Mouse (Mus musculus) midbrain, embryonic 11.5 days (tissue): Measurements from ENCODE around the gene Samd1. TPM values are rescaled to one million over a fixed set of nuclear protein-coding genes. Genes with fewer than 3 reads are reported as not detected.
A peak's percentile ranks its signal among the peaks of the same experiment; 100 is the strongest.
"Not testable (repeated sequence)": the region's sequence is repeated elsewhere in the genome, so short reads cannot be mapped to it uniquely, and the experiment has no call there.

Source experiments
- ATAC-seq: fragments of 200-750 bp; cut with Nextera tagmentation; 2 replicates; pipeline ENCODE4 v1.8.0; 2017; ENCODE audit warnings: moderate TSS enrichment, moderate library complexity; ENCODE audit not compliant: low FRiP score
- DNase-seq: peaks from one replicate; pipeline ENCODE4 v3.0.0; 2015; ENCODE audit warnings: low spot score; ENCODE audit errors: missing footprints
- H3K27ac ChIP-seq: fragments of 300-500 bp; sonication (generic); 2 replicates; pipeline ENCODE4 v1.5.1; 2014; ENCODE audit warnings: low read depth, low read length
- H3K27me3 ChIP-seq: fragments of 300-500 bp; sonication (generic); 2 replicates; pipeline ENCODE4 v1.6.1; 2014; ENCODE audit warnings: mild to moderate bottlenecking, low read length, moderate library complexity, mixed read lengths; ENCODE audit not compliant: control insufficient read depth, insufficient read depth
- H3K36me3 ChIP-seq: fragments of 300-500 bp; sonication (generic); 2 replicates; pipeline ENCODE4 v1.6.1; 2014; ENCODE audit warnings: mild to moderate bottlenecking, low read length, moderate library complexity, mixed read lengths; ENCODE audit not compliant: control insufficient read depth, insufficient read depth
- H3K4me1 ChIP-seq: fragments of 300-500 bp; sonication (generic); 2 replicates; pipeline ENCODE4 v1.6.1; 2014; ENCODE audit warnings: low read length; ENCODE audit not compliant: control insufficient read depth, insufficient read depth
- H3K4me2 ChIP-seq: fragments of 300-500 bp; sonication (generic); 2 replicates; pipeline ENCODE4 v1.6.1; 2014; ENCODE audit warnings: mild to moderate bottlenecking, moderate library complexity
- H3K4me3 ChIP-seq: fragments of 300-500 bp; sonication (generic); 2 replicates; pipeline ENCODE4 v1.5.1; 2014; ENCODE audit warnings: low read depth, low read length
- H3K9ac ChIP-seq: fragments of 300-500 bp; sonication (generic); 2 replicates; pipeline ENCODE4 v1.6.1; 2014; ENCODE audit warnings: low read length
- H3K9me3 ChIP-seq: fragments of 300-500 bp; sonication (generic); 2 replicates; pipeline ENCODE4 v1.6.1; 2016; ENCODE audit warnings: low read length; ENCODE audit not compliant: control insufficient read depth
- WGBS: fragments of 180-500 bp; shearing (Covaris S2); extraction: QIAGEN DNeasy Blood & Tissue Kit; methylation state at CpG from one replicate; pipeline ENCODE4 v1.1.7; 2014; 5-methylcytosine and 5-hydroxymethylcytosine counted together
- polyA plus RNA-seq: library from polyadenylated mRNA; unstranded; fragments of >200 nt; fragmentation: Nextera tagmentation; extraction: Ambion mirVana; gene quantifications from 2 replicates; pipeline ENCODE4 v1.2.1, GENCODE M21; 2014

The Samd1 gene
- polyA plus RNA-seq, 1 experiment from 2014 or later = 12.8 TPM

GRCm38 (mm10) chr8:83980250-83980649 lies 17.2 kb upstream of the Samd1 start:
- DNase-seq (no peak), ATAC-seq (no peak)
- no peak overlapping the region for H3K27ac ChIP-seq
- H3K4me2 ChIP-seq = no peak overlapping the region
- peaks cover 12% of the 10 kb centered on the region for H3K36me3 ChIP-seq
- H3K27me3 ChIP-seq = no peaks in the 10 kb centered on the region
- no peaks in the 10 kb centered on the region for H3K4me1 ChIP-seq
- H3K9ac ChIP-seq = no peak overlapping the region
- no peak overlapping the region for H3K4me3 ChIP-seq
- WGBS = 92% methylated on average over 1 of the region's 1 CpGs
- H3K9me3 ChIP-seq = no peaks in the 10 kb centered on the region

DNA sequence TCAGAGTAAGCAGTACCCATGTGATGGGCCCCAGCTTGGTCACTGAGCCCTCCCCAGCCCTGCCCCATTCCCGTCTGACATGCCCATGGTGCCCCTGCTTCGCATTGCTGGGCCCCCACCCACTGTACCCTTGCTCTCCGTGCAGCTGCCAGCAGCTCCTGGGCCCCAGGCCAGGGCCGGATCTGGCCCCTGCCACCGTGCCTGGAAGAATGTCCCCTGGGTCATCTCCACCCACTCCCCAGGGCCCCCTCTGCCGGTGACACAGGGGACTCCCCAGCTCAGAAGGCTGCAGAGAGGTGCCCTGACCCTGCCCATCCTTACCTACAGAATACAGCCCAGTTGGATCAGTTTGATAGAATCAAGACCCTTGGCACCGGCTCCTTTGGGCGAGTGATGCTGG lies 16.6 kb upstream of the Samd1 start:
- H3K4me1 ChIP-seq = no peaks in the 10 kb centered on the region
- no peak overlapping the region for H3K9ac ChIP-seq
- H3K4me3 ChIP-seq = no peak overlapping the region
- no peaks in the 10 kb centered on the region for H3K9me3 ChIP-seq
- no peak overlapping the region for H3K4me2 ChIP-seq
- peaks cover 12% of the 10 kb centered on the region for H3K36me3 ChIP-seq
- no peak overlapping the region for H3K27ac ChIP-seq
- DNase-seq (no peak), ATAC-seq (no peak)
- H3K27me3 ChIP-seq = no peaks in the 10 kb centered on the region
- 90% methylated on average over 8 of the region's 8 CpGs for WGBS

- H3K27ac ChIP-seq = no peak overlapping the region
- DNase-seq = no peak
- 97% methylated on average over 7 of the region's 7 CpGs for WGBS
- no peak overlapping the region for H3K4me3 ChIP-seq
- no peaks in the 10 kb centered on the region for H3K4me1 ChIP-seq
- H3K9ac ChIP-seq = no peak overlapping the region
- H3K4me2 ChIP-seq = no peak overlapping the region
- no peaks in the 10 kb centered on the region for H3K27me3 ChIP-seq
- H3K9me3 ChIP-seq = no peaks in the 10 kb centered on the region
- H3K36me3 ChIP-seq = peaks cover 13% of the 10 kb centered on the region
- no peak for ATAC-seq
Measured at GRCm38 (mm10) chr8:83981533-83981932, 15.9 kb upstream of the Samd1 start.

DNA sequence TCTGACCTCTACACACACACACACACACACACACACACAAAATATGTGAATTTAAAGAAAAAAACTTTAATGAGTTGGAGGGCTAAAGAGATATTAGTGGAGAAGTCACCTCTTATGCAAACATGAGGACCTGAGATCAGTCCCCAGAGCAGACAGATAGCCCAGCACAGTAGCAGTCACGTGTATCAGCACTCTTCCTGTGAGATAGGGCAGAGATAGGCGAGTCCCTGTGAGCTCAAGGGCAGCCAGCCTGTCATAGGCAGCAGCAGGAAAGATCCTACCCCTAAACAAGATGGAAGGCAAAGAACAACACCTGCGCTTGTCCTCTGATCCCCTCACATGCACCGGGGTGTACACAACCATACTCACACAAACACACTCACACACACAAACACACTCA lies 15.0 kb upstream of the Samd1 start:
- ATAC-seq (no peak), DNase-seq (no peak)
- Histone ChIP-seq H3K27me3 (no peaks in the 10 kb centered on the region), H3K27ac (no peak overlapping the region), H3K9ac (no peak overlapping the region), H3K4me3 (no peak overlapping the region), H3K4me2 (no peak overlapping the region), H3K36me3 (peaks cover 20% of the 10 kb centered on the region), H3K9me3 (no peaks in the 10 kb centered on the region), H3K4me1 (no peaks in the 10 kb centered on the region)
- WGBS = 86% methylated on average over 4 of the region's 4 CpGs

GRCm38 (mm10) chr8:83983222-83983621 lies 14.2 kb upstream of the Samd1 start:
- peaks cover 21% of the 10 kb centered on the region for H3K36me3 ChIP-seq
- ATAC-seq, H3K27ac ChIP-seq, H3K9me3 ChIP-seq, H3K4me1 ChIP-seq, DNase-seq, H3K27me3 ChIP-seq, H3K4me2 ChIP-seq, H3K4me3 ChIP-seq, H3K9ac ChIP-seq: not testable (repeated sequence)
- 99% methylated on average over 2 of the region's 2 CpGs for WGBS

- WGBS = 92% methylated on average over 7 of the region's 7 CpGs
- Histone ChIP-seq H3K27me3 (no peaks in the 10 kb centered on the region), H3K27ac (no peak overlapping the region), H3K4me1 (no peaks in the 10 kb centered on the region), H3K4me3 (no peak overlapping the region), H3K9me3 (no peaks in the 10 kb centered on the region), H3K9ac (no peak overlapping the region), H3K4me2 (no peak overlapping the region), H3K36me3 (peaks cover 25% of the 10 kb centered on the region)
- ATAC-seq = no peak
- no peak for DNase-seq
Measured at GRCm38 (mm10) chr8:83989243-83989642, 8.2 kb upstream of the Samd1 start.

GRCm38 (mm10) chr8:83990170-83990569 lies 7.3 kb upstream of the Samd1 start:
- 93% methylated on average over 14 of the region's 14 CpGs for WGBS
- no peak overlapping the region for H3K4me3 ChIP-seq

GRCm38 (mm10) chr8:83992488-83992887 lies 5.0 kb upstream of the Samd1 start:
- H3K36me3 ChIP-seq = peaks cover 19% of the 10 kb centered on the region
- no peak overlapping the region for H3K27ac ChIP-seq
- H3K9ac ChIP-seq = no peak overlapping the region
- ATAC-seq = no peak
- H3K27me3 ChIP-seq = no peaks in the 10 kb centered on the region
- DNase-seq = no peak
- peaks cover 3% of the 10 kb centered on the region; the same call in 1 of the 2 replicates for H3K4me1 ChIP-seq
- no peaks in the 10 kb centered on the region for H3K9me3 ChIP-seq
- no peak overlapping the region for H3K4me3 ChIP-seq
- WGBS = 81% methylated on average over 2 of the region's 2 CpGs
- no peak overlapping the region for H3K4me2 ChIP-seq

More at GRCm38 (mm10) chr8:83990170-83990569, 7.3 kb upstream of the Samd1 start:
- Histone ChIP-seq H3K27me3 (no peaks in the 10 kb centered on the region), H3K36me3 (peaks cover 27% of the 10 kb centered on the region), H3K4me1 (no peaks in the 10 kb centered on the region), H3K27ac (no peak overlapping the region), H3K9me3 (no peaks in the 10 kb centered on the region), H3K4me2 (no peak overlapping the region), H3K9ac (no peak overlapping the region)
- DNase-seq (no peak), ATAC-seq (no peak)

DNA sequence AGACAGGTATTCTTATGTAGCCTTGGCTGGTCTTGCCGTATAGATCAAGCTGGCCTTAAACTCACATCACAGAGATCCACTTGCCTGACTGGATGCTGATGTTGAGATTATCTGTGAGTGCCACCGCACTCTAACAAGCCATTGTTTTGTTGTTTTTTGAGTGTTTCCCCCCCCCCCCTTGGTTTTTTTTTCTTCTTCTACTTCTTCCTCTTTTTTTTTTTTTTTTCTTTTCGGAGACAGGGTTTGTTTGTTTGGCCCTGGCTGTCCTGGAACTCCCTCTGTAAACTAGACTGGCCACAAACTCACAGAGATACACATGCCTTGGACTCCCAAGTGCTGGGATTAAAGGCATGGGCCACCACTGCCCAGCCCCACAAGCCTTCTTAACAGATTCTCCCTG lies 3.4 kb upstream of the Samd1 start:
- 83% methylated on average over 3 of the region's 3 CpGs for WGBS
- Histone ChIP-seq H3K36me3 (peaks cover 16% of the 10 kb centered on the region), H3K9me3 (no peaks in the 10 kb centered on the region), H3K27me3 (no peaks in the 10 kb centered on the region), H3K27ac (no peak overlapping the region), H3K4me3 (no peak overlapping the region), H3K4me2 (no peak overlapping the region), H3K4me1 (peaks cover 10% of the 10 kb centered on the region), H3K9ac (no peak overlapping the region)
- DNase-seq = no peak
- no peak for ATAC-seq

GRCm38 (mm10) chr8:83995973-83996372 lies 1.5 kb upstream of the Samd1 start:
- DNase-seq (no peak), ATAC-seq (no peak; the same call in 1 of the 2 replicates)
- Histone ChIP-seq H3K4me3 (no peak overlapping the region), H3K36me3 (peaks cover 12% of the 10 kb centered on the region), H3K27ac (no peak overlapping the region), H3K9ac (no peak overlapping the region; the same call in 1 of the 2 replicates), H3K4me1 (peaks cover 14% of the 10 kb centered on the region), H3K27me3 (peaks cover 16% of the 10 kb centered on the region), H3K9me3 (no peaks in the 10 kb centered on the region), H3K4me2 (peak overlapping the region; percentile 83)
- 10% methylated on average over 12 of the region's 12 CpGs for WGBS
